Mouse (Mus musculus) myocyte (in vitro differentiated cells): ENCODE results near the gene Pcbp4. TPM values are rescaled to one million over a fixed set of nuclear protein-coding genes. Genes with fewer than 3 reads are reported as not detected.

ENCODE experiments used
- H3K27me3 ChIP-seq: one replicate; pipeline ENCODE4 v1.6.1; 2011; ENCODE audit not compliant: control insufficient read depth, insufficient read depth, insufficient read length
- H3K36me3 ChIP-seq: one replicate; pipeline ENCODE4 v1.6.1; 2011; ENCODE audit not compliant: control insufficient read depth, insufficient read depth
- H3K4me2 ChIP-seq: one replicate; pipeline ENCODE4 v1.6.1; 2011; ENCODE audit warnings: low read depth, control low read depth
- H3K4me3 ChIP-seq: one replicate; pipeline ENCODE4 v1.5.1; 2011; ENCODE audit warnings: mild to moderate bottlenecking, control low read depth, moderate library complexity
- H3K79me2 ChIP-seq: one replicate; pipeline ENCODE4 v1.6.1; 2011; ENCODE audit not compliant: control insufficient read depth, insufficient read depth
- H3ac ChIP-seq: one replicate; pipeline ENCODE4 v1.6.1; 2011; ENCODE audit not compliant: control insufficient read depth, insufficient read length
- CEBPB ChIP-seq: IDR thresholded peaks from 2 replicates; pipeline ENCODE4 v1.6.1; 2011; ENCODE audit warnings: mild to moderate bottlenecking, moderate library complexity; ENCODE audit not compliant: poor library complexity, insufficient read depth, severe bottlenecking
- E2F4 ChIP-seq: IDR thresholded peaks from one replicate; pipeline ENCODE4 v1.6.1; 2011; ENCODE audit warnings: mild to moderate bottlenecking, control low read depth, moderate library complexity; ENCODE audit not compliant: insufficient read depth
- MAX ChIP-seq: IDR thresholded peaks from one replicate; pipeline ENCODE4 v1.6.1; 2011; ENCODE audit warnings: low read depth, mild to moderate bottlenecking, control low read depth
- MYOD1 ChIP-seq, 3 experiments: IDR thresholded peaks; one replicate each; pipeline ENCODE4 v1.6.1; 2011; ENCODE audit warnings: control low read depth in 2 of 3, low read depth in 2 of 3, mild to moderate bottlenecking in 2 of 3, moderate library complexity in 1 of 3; ENCODE audit not compliant: insufficient read length in 2 of 3, control insufficient read depth in 1 of 3
- MYOG ChIP-seq, 3 experiments: IDR thresholded peaks; one replicate each; pipeline ENCODE4 v1.6.1; 2011; ENCODE audit warnings: control low read depth in 2 of 3, low read depth in 2 of 3, mild to moderate bottlenecking in 2 of 3; ENCODE audit not compliant: insufficient read length in 2 of 3, control insufficient read depth in 1 of 3, insufficient read depth in 1 of 3
- POLR2A ChIP-seq: IDR thresholded peaks from one replicate; pipeline ENCODE4 v1.6.1; 2011; ENCODE audit warnings: low read depth, mild to moderate bottlenecking, control low read depth, moderate library complexity; ENCODE audit not compliant: insufficient read length
- POLR2AphosphoS2 ChIP-seq: IDR thresholded peaks from one replicate; pipeline ENCODE4 v1.6.1; 2011; ENCODE audit warnings: low read depth, control low read depth; ENCODE audit not compliant: insufficient read length
- REST ChIP-seq: IDR thresholded peaks from one replicate; pipeline ENCODE4 v1.6.1; 2011; ENCODE audit warnings: mild to moderate bottlenecking, control low read depth, moderate library complexity; ENCODE audit not compliant: insufficient read depth, insufficient read length
- SRF ChIP-seq: IDR thresholded peaks from one replicate; pipeline ENCODE4 v1.6.1; 2011; ENCODE audit warnings: low read depth; ENCODE audit not compliant: control insufficient read depth, insufficient read length
- TCF12 ChIP-seq: IDR thresholded peaks from one replicate; pipeline ENCODE4 v1.6.1; 2011; ENCODE audit warnings: mild to moderate bottlenecking, control low read depth; ENCODE audit not compliant: poor library complexity, insufficient read depth, severe bottlenecking
- TCF3 ChIP-seq: IDR thresholded peaks from one replicate; pipeline ENCODE4 v1.6.1; 2011; ENCODE audit warnings: low read depth, control low read depth; ENCODE audit not compliant: insufficient read length
- USF1 ChIP-seq: IDR thresholded peaks from one replicate; pipeline ENCODE4 v1.6.1; 2011; ENCODE audit warnings: low read depth, mild to moderate bottlenecking, control low read depth, moderate library complexity
- polyA plus RNA-seq: library from polyadenylated mRNA; unstranded; fragments of >200 nt; fragmentation: generic; extraction: Trizol; gene quantifications from one replicate; pipeline ENCODE4 v1.2.1, GENCODE M21; 2012; ENCODE audit warnings: missing spikeins

Gene Pcbp4
- polyA plus RNA-seq, 1 experiment, result 274 TPM

DNA sequence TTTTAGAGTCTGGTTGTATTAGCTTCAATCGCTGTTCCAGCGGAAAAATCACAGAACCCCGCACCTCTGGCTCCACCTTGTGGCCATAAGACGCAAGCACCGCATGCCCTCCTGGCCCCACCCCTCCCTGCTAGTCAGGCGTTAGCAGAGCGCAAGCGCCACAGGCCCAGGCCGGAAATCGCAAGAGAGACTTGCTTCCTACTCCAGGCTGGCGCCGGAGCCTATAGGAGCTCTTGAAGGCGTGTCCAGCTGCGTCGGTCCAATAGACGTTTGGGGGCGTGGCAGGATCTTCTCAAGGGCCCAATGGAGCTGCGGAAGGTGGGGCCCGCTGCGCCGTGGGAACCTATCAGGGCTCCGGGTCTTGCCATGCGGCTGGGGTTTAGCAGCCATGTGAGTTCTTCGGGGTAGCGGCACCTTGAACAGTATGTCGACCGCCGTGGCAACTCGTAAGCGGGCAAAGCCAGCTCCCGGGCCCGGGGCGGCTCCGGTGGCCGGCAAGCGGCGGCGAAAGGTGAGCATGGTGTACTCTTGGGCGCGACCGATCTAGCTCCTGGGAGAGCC is 23.9 kb downstream of the Pcbp4 start, which contains the start of gene Parp3:
Gene Parp3, minus strand, starts transcription at position 26 of the 561 bp plus-strand sequence.
- H3K36me3 ChIP-seq, result peaks cover 5% of the 10 kb centered on the region
- peak within 1 kb of the TSS; percentile 54 for H3K4me3 ChIP-seq
- TF ChIP-seq MAX (peak; percentile 52), POLR2A (peak; percentile 63), USF1 (no peak), CEBPB (no peak), MYOG (IDR thresholded peaks at IDR 0.05; ENCODE audit: control insufficient read depth in 1 of 3, insufficient read depth in 1 of 3, insufficient read length in 2 of 3, low read depth in 2 of 3) (no peak), TCF3 (no peak), E2F4 (no peak), SRF (no peak), TCF12 (no peak), REST (no peak), POLR2AphosphoS2 (peak; percentile 24), MYOD1 (IDR thresholded peaks at IDR 0.05; ENCODE audit: control insufficient read depth in 1 of 3, insufficient read length in 2 of 3, low read depth in 2 of 3) (no peak)
- H3K27me3 ChIP-seq, result no peaks in the 10 kb centered on the region
- peak within 1 kb of the TSS; percentile 98 for H3K4me2 ChIP-seq
- peaks cover 8% of the 10 kb centered on the region for H3K79me2 ChIP-seq
- H3ac ChIP-seq, result peak within 1 kb of the TSS; percentile 36

DNA sequence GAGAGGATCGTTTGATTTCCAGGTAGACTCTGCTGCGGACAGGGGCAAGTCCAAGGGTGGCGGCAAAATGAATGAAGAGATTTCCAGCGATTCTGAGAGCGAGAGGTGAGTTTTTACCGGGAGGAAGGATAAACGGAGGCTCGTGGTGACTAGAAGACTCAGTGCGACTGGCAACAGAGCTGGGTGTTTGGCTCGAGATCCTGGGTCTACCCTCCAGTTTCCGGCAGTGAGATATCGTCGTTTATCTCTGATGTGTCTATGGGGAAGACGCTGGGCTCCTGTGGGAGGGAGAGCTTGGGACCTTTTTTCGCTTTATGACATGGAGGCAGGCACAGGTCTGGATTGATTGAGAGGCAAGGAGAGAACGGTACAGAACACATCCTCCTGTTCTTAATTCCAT is 24.6 kb downstream of the Pcbp4 start:
- H3K27me3 ChIP-seq, result no peaks in the 10 kb centered on the region
- peaks cover 5% of the 10 kb centered on the region for H3K36me3 ChIP-seq
- TF ChIP-seq SRF, result no peak
- TF ChIP-seq MYOD1 (IDR thresholded peaks at IDR 0.05; ENCODE audit: control insufficient read depth in 1 of 3, insufficient read length in 2 of 3, low read depth in 2 of 3), result no peak
- no peak for TF ChIP-seq REST
- TF ChIP-seq TCF12, result no peak
- no peak for TF ChIP-seq USF1
- no peak for TF ChIP-seq E2F4
- no peak for TF ChIP-seq MAX
- TF ChIP-seq CEBPB, result no peak
- no peak for TF ChIP-seq POLR2AphosphoS2
- no peak for TF ChIP-seq POLR2A
- TF ChIP-seq MYOG (IDR thresholded peaks at IDR 0.05; ENCODE audit: control insufficient read depth in 1 of 3, insufficient read depth in 1 of 3, insufficient read length in 2 of 3, low read depth in 2 of 3), result no peak
- no peak for TF ChIP-seq TCF3
- peaks cover 8% of the 10 kb centered on the region for H3K79me2 ChIP-seq
- peak overlapping the region; percentile 84 for H3K4me2 ChIP-seq
- peak overlapping the region; percentile 36 for H3ac ChIP-seq
- peak overlapping the region; percentile 54 for H3K4me3 ChIP-seq

DNA sequence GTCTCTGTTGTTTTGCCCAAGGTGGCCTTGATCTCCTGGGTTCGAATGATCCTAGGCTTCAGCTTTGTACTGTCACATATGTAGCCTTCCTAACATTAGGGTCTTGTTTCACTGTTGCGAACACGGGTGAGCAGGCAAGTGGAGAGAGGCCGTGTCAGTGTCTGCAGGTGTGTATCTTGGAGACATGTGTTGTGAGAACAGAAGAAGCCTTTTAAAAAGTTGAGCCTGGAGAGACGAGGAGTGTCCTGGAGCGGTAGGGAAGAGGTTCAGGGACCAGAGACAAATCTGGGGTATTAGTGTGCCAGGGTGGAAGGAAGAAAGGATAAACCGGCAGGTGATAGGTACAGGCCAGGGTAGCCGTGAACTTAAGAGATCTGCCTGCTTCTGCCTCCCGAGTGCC is 25.0 kb downstream of the Pcbp4 start:
- Histone ChIP-seq H3K79me2 (peaks cover 8% of the 10 kb centered on the region), H3K4me2 (peak overlapping the region; percentile 84), H3K36me3 (peaks cover 5% of the 10 kb centered on the region), H3K27me3 (no peaks in the 10 kb centered on the region), H3ac (peak overlapping the region; percentile 36), H3K4me3 (peak overlapping the region; percentile 54)
- no peak for TF ChIP-seq CEBPB
- TF ChIP-seq USF1, result no peak
- TF ChIP-seq MYOD1 (IDR thresholded peaks at IDR 0.05; ENCODE audit: control insufficient read depth in 1 of 3, insufficient read length in 2 of 3, low read depth in 2 of 3), result no peak
- TF ChIP-seq TCF3, result no peak
- TF ChIP-seq MAX, result no peak
- TF ChIP-seq E2F4, result no peak
- no peak for TF ChIP-seq POLR2AphosphoS2
- no peak for TF ChIP-seq MYOG (IDR thresholded peaks at IDR 0.05; ENCODE audit: control insufficient read depth in 1 of 3, insufficient read depth in 1 of 3, insufficient read length in 2 of 3, low read depth in 2 of 3)
- TF ChIP-seq REST, result no peak
- TF ChIP-seq SRF, result no peak
- no peak for TF ChIP-seq POLR2A
- TF ChIP-seq TCF12, result no peak

DNA sequence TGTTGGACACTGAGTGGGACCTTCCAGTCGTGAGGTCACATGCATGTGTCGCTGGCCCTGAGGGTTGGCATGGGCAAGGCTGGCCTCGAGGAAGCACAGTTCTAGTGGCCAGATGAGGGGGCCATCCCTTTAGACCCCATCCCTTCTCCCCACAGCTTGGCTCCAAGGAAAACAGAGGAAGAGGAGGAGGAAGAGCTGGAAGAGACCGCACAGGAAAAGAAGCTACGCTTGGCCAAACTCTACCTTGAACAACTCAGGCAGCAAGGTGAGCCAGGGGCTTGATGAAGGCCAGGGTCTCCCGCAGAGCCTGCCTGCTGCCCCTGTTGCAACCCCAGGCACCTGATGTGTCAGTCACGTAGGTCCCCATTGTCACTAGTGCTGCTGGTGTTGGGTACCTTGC is 27.4 kb downstream of the Pcbp4 start:
- H3K36me3 ChIP-seq, result peaks cover 5% of the 10 kb centered on the region
- H3ac ChIP-seq, result no peak overlapping the region
- no peak for TF ChIP-seq MAX
- TF ChIP-seq SRF, result no peak
- no peak for TF ChIP-seq POLR2AphosphoS2
- no peak for TF ChIP-seq TCF3
- TF ChIP-seq CEBPB, result no peak
- no peak overlapping the region for H3K4me3 ChIP-seq
- H3K27me3 ChIP-seq, result no peaks in the 10 kb centered on the region
- peaks cover 3% of the 10 kb centered on the region for H3K79me2 ChIP-seq
- no peak overlapping the region for H3K4me2 ChIP-seq

DNA sequence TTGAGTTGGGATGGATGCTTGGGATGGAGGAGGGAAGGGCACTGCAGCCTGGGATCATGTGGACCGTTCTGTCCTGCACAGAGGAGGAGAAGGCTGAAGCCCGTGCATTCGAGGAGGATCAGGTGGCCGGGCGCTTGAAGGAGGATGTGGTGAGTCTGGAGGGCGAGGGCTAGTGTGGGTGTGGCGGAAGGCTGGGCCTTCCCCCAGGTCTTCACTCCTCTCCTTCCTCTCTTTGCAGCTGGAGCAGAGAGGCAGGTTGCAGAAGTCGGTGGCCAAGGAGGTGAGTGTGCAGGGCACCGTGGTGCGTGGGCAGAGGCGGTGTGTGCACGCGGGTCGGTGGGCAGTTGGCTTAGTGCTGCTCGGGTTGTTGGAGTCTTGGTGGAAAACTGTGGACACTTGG is 28.0 kb downstream of the Pcbp4 start:
- Histone ChIP-seq H3K36me3 (peaks cover 5% of the 10 kb centered on the region), H3K4me3 (no peak overlapping the region), H3ac (no peak overlapping the region), H3K27me3 (no peaks in the 10 kb centered on the region), H3K79me2 (peaks cover 3% of the 10 kb centered on the region), H3K4me2 (no peak overlapping the region)
- no peak for TF ChIP-seq TCF3
- TF ChIP-seq CEBPB, result no peak
- TF ChIP-seq USF1, result no peak
- no peak for TF ChIP-seq REST
- TF ChIP-seq SRF, result no peak
- no peak for TF ChIP-seq MYOG (IDR thresholded peaks at IDR 0.05; ENCODE audit: control insufficient read depth in 1 of 3, insufficient read depth in 1 of 3, insufficient read length in 2 of 3, low read depth in 2 of 3)
- no peak for TF ChIP-seq POLR2A
- no peak for TF ChIP-seq MAX
- no peak for TF ChIP-seq POLR2AphosphoS2
- no peak for TF ChIP-seq TCF12
- no peak for TF ChIP-seq MYOD1 (IDR thresholded peaks at IDR 0.05; ENCODE audit: control insufficient read depth in 1 of 3, insufficient read length in 2 of 3, low read depth in 2 of 3)
- TF ChIP-seq E2F4, result no peak
